Mouse (Mus musculus): ENCODE data around the gene Adcy4.
A peak's percentile ranks its signal among the peaks of the same experiment; 100 is the strongest.

Gene Adcy4

DNA sequence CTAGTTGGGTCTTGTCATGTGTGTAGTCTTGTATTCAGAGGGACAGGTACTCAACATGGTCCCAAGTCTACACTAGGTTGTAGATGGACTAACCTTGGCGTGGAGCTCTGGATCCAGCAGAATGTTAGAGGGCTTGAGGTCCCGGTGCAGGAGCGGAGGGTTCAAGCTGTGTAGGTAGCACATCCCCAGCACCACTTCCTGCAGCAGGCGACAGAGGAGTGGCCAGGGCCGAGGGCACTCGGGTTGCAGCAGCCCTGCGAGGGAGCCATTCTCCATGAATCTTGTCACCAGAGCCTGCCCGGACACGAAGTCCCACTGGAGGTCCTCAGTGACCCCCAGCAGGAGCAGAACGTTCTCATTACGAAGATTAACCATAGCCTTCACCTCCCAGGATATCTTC, 3.8 kb upstream of the Adcy4 start:
- DNase-seq = peak in 1 of 2 experiments; percentile 3

DNA sequence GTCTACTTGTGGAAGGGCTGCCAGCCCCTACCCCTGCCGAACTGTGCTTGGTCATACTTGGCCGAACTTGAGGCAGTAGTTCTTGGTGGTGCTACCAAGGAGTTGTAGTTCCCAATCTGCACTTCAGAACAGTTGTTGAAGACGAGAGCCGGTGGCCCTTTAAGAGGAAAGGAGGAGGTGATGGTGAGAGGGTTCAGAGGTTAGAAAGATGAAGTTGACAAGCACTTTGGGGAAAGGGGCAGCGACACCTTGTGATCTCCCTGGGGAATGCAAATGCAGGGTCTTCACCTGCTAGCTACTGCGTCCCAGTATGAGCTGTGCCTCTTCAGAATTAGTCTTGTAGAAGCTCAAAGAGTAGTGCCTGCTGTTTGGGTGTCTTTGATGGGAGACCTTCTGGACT, 1.3 kb upstream of the Adcy4 start:
- peak in 1 of 2 experiments; percentile 23 for DNase-seq

GRCm38 (mm10) chr14:55783171-55783957, 531 bp downstream of the Adcy4 start:
- peak in 1 of 2 experiments; percentile 22 for DNase-seq

- peak in 1 of 2 experiments; percentile 3 for DNase-seq
Observed at GRCm38 (mm10) chr14:55782361-55782960, 1.4 kb downstream of the Adcy4 start.

DNA sequence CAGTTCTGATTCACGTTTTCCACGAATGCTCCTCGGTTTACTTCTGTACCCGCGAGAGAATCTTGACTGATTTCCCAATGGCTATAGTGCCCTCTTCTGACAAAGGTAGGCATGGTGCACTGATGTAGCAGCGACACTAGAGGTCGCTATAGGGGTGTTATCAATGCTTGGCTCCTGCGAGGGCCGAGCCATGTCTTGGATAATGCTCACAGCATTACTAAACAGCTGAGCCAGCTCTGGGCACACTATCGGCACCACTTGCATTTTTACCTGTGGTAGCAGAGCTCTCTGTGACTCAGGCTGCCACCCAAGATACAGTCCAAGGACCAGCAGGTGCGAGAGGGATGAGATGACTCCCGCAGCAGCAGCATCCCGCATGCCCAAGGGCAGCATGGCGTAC, 2.6 kb downstream of the Adcy4 start:
- peak; percentile 68 to 80 for DNase-seq

DNA sequence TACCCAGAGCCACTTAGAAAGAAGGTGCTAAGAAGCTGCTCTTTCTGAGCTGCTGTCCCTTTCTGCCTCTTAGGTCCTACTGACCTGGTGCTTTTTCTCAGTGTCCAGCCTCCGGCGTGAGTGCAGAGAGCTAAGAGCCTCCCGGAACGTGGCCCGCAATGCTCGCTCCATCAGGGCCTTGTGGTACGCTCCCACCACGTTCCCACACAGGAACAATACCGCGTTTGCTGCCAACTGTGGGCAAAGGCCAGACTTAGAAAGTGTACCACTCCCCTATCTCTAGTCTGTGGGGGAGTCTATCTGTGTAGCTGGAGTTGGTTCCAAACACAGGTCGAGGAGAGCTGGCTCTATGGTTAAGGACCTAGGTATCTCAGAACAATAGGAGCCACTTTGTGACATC, 3.2 kb downstream of the Adcy4 start:
- peak in 1 of 2 experiments; percentile 3 for DNase-seq

GRCm38 (mm10) chr14:55779656-55780055, 4.2 kb downstream of the Adcy4 start:
- DNase-seq = peak in 1 of 2 experiments; percentile 3

GRCm38 (mm10) chr14:55778686-55779085, 5.2 kb downstream of the Adcy4 start:
- DNase-seq = no peak

DNA sequence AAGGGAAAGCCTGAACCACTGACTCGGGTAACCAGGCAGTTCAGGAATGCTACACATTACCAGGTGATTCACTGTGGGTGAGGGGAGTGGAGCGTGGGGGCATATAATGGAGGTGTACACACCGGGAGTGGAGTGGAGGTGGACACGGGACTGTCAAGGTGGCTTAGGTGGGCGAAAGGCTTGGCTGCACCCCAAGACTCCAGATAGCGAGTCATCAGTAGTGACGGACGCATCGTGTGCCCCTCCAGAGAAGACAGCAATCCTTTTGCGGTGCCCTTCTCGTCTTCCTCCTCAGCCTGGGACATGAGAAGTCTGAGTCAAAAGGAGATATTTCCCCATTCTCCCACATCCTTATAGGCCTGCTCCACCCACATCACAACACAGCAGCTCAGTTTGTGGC, 6.1 kb downstream of the Adcy4 start:
- DNase-seq = no peak

DNA sequence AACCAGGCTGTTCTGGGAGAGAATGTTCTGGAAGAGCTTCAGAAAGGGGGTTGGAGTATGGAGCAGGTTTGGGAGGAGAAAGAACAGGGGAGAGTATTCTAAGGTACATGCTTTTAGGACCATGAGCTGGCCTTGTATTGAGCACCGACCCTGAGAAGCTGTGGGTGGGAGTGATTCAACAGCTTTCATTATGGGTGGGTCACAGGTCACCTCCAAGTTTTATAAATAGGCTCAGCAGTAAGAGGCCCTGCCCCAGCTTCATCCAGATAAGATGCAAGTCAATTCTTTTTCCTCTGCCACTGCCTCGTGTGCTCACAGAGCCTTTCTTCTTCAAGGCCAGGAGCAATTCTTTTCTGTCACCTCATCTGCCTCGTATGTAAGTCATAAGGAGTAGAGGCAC, 6.7 kb downstream of the Adcy4 start:
- no peak for DNase-seq

GRCm38 (mm10) chr14:55776711-55777110, 7.2 kb downstream of the Adcy4 start:
- DNase-seq = no peak

GRCm38 (mm10) chr14:55769087-55769703, 14.7 kb downstream of the Adcy4 start:
- no peak for DNase-seq

- DNase-seq = peak in 1 of 2 experiments; percentile 45
Observed at GRCm38 (mm10) chr14:55768555-55768954, 15.3 kb downstream of the Adcy4 start.

DNA sequence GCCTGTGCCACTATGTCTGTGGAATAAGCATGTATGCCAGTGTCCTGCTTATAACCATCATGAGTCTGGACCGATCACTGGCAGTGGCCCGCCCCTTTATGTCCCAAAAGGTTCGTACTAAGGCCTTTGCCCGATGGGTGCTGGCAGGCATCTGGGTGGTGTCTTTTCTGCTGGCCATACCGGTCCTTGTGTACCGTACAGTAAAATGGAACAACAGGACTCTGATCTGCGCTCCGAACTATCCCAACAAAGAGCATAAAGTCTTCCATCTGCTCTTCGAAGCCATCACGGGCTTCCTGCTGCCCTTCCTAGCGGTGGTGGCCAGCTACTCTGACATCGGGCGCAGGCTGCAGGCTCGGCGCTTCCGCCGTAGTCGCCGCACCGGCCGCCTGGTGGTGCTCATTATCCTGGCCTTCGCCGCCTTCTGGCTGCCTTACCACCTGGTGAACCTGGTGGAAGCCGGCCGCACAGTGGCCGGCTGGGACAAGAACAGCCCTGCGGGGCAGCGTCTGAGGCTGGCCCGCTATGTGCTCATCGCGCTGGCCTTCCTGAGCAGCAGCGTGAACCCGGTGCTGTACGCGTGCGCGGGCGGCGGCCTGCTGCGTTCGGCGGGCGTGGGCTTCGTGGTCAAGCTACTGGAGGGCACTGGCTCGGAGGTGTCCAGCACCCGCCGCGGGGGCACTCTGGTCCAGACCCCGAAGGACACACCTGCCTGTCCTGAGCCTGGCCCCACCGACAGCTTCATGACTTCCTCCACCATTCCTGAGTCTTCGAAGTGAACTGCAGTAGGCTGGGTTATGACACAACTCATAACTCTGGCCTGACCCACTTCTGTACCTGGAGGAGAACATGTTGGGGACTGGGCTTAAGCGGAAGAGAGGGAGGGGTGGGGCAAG, 16.1 kb downstream of the Adcy4 start:
- DNase-seq = peak; percentile 63 to 70

DNA sequence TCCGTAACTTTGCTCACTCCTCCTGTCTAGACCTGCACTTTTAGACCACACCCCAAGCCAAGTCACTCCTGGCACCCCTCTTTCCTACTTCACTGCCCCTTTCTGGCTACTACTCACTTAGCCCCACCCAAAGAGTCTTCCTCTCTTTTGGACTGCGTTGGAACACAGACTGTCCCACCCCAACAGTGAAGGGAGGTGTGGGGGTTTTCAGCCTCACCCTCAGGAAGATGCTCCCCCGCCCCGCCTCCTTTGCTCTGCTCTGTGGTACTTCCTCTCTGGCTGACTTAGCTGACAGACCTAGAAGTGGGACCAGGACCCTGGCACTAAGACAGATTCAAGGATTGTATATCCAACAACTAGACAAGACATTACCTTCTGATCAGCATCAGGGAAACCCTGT, 18.2 kb downstream of the Adcy4 start, which contains the start of gene Ltb4r1:
Gene Ltb4r1 (plus strand): TSS at position 267 of the 400 bp plus-strand sequence.
- DNase-seq = no peak

GRCm38 (mm10) chr14:55763166-55763565, 20.7 kb downstream of the Adcy4 start:
- peak; percentile 60 to 76 for DNase-seq

- DNase-seq = no peak
Observed at GRCm38 (mm10) chr14:55762001-55762821, 21.7 kb downstream of the Adcy4 start.

GRCm38 (mm10) chr14:55761163-55761562, 22.7 kb downstream of the Adcy4 start, which contains the start of gene Ltb4r2:
Ltb4r2 (plus strand) TSS chr14:55761428.
- no peak for DNase-seq

GRCm38 (mm10) chr14:55760156-55760555, 23.7 kb downstream of the Adcy4 start:
- peak; percentile 81 to 88 for DNase-seq

DNA sequence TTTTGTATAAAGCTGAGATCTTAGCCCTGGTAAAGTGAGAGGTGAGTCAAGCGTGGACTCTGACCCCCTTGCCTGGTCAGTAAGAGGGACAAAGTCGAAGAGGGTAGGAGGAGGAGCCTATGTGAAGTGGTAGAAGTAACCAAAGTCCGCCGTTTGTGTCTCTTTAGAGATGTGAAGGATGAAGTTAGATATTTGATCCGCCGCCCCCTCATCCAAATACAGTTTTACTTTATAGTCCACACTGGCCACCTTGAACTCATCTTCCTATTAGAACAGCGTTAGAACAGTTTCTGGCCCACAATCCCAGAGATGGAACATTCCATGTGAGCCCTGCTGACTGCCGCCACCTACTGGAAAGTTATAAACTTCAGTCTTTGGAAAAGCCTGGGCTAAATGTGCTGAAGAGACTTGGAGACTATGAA, 25.5 kb downstream of the Adcy4 start, which contains the start of gene Cideb:
Gene Cideb (minus strand): TSS at position 96 of the 422 bp plus-strand sequence.
- DNase-seq = peak in 1 of 2 experiments; percentile 37

GRCm38 (mm10) chr14:55757566-55757965, 26.3 kb downstream of the Adcy4 start:
- DNase-seq = no peak

Measured in lung, adult 18-20 months (tissue).